Mouse (Mus musculus) NIH3T3 (cell line): ENCODE measurements around the gene Kif16b.

Source experiments
- DNase-seq: peaks from one replicate; pipeline ENCODE4 v3.0.0-alpha.2; 2012; ENCODE audit warnings: low read depth

Kif16b gene

GRCm38 (mm10) chr2:142732370-142732769 lies 169.0 kb downstream of the Kif16b start:
- DNase-seq, result peak; percentile 75

GRCm38 (mm10) chr2:142731778-142732092 lies 169.6 kb downstream of the Kif16b start:
- DNase-seq, result peak; percentile 83

- DNase-seq, result no peak
Observed at GRCm38 (mm10) chr2:142731016-142731777, 170.1 kb downstream of the Kif16b start.

GRCm38 (mm10) chr2:142724215-142725001 lies 176.9 kb downstream of the Kif16b start:
- DNase-seq, result no peak

GRCm38 (mm10) chr2:142720174-142720573 lies 181.2 kb downstream of the Kif16b start:
- DNase-seq, result no peak

GRCm38 (mm10) chr2:142718998-142719397 lies 182.3 kb downstream of the Kif16b start:
- DNase-seq, result no peak

- peak; percentile 71 for DNase-seq
Observed at GRCm38 (mm10) chr2:142717591-142717990, 183.7 kb downstream of the Kif16b start.

GRCm38 (mm10) chr2:142715912-142716260 lies 185.4 kb downstream of the Kif16b start:
- peak; percentile 34 for DNase-seq

- DNase-seq, result no peak
Observed at GRCm38 (mm10) chr2:142715186-142715911, 186.0 kb downstream of the Kif16b start.

GRCm38 (mm10) chr2:142712727-142713126 lies 188.6 kb downstream of the Kif16b start:
- DNase-seq, result no peak

GRCm38 (mm10) chr2:142709326-142709725 lies 192.0 kb downstream of the Kif16b start:
- no peak for DNase-seq

GRCm38 (mm10) chr2:142700689-142701088 lies 200.6 kb downstream of the Kif16b start:
- DNase-seq, result peak; percentile 50

- DNase-seq, result no peak
Observed at GRCm38 (mm10) chr2:142698650-142699049, 202.7 kb downstream of the Kif16b start.

- no peak for DNase-seq
Observed at GRCm38 (mm10) chr2:142694936-142695331, 206.4 kb downstream of the Kif16b start.

- no peak for DNase-seq
Observed at GRCm38 (mm10) chr2:142694019-142694935, 207.1 kb downstream of the Kif16b start.

- no peak for DNase-seq
Observed at GRCm38 (mm10) chr2:142693461-142693860, 207.9 kb downstream of the Kif16b start.

- no peak for DNase-seq
Observed at GRCm38 (mm10) chr2:142689496-142689895, 211.8 kb downstream of the Kif16b start.

GRCm38 (mm10) chr2:142687936-142688514 lies 213.3 kb downstream of the Kif16b start:
- DNase-seq, result no peak

- DNase-seq, result no peak
Observed at GRCm38 (mm10) chr2:142682965-142683709, 218.2 kb downstream of the Kif16b start.

- DNase-seq, result no peak
Observed at GRCm38 (mm10) chr2:142668426-142668825, 232.9 kb downstream of the Kif16b start.

- peak; percentile 26 for DNase-seq
Observed at GRCm38 (mm10) chr2:142651591-142651990, 249.7 kb downstream of the Kif16b start.
